Mouse (Mus musculus) testis, adult 2 months (tissue): ENCODE data around the gene Ctnna2.

ENCODE experiments used
- CTCF ChIP-seq: fragments of 200-500 bp; IDR thresholded peaks from 2 replicates; pipeline ENCODE4 v1.5.1; 2012; ENCODE audit warnings: low read depth, mild to moderate bottlenecking, inconsistent platforms, low read length, moderate library complexity; ENCODE audit not compliant: control insufficient read depth, insufficient read depth, insufficient replicate concordance
- POLR2A ChIP-seq: fragments of 200-500 bp; IDR thresholded peaks from 2 replicates; pipeline ENCODE4 v1.6.1; 2012; ENCODE audit warnings: low read depth, mild to moderate bottlenecking, inconsistent platforms, low read length, moderate library complexity; ENCODE audit not compliant: control insufficient read depth

DNA sequence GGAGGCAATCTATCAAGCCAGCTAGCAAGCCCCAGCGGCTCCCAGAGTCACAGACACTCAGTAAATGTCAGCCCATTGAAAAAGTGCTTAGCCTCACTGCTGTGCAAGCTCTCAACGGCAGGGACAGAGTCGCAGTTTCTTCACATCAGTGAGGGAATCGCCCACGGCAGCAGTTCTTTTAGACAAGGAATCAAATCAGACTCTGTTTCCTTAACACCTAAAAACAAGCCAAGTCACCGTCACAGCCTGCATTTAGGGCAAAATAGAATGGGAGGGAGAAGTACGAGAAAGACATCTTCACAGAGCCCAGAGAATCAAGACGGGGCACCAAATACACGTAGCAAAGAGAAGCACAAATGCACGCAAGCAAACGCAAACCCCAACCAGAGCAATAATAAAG lies 535.6 kb downstream of the Ctnna2 start:
- TF ChIP-seq CTCF, result no peak
- no peak for TF ChIP-seq POLR2A
